Mouse (Mus musculus) heart, postnatal 10 days (tissue): Measurements from ENCODE around the gene Sdk2. TPM values are rescaled to one million over a fixed set of nuclear protein-coding genes. Genes with fewer than 3 reads are reported as not detected.

Source experiments
- DNase-seq, 2 experiments: peaks; one replicate each; pipeline ENCODE4 v3.0.0; 2021
- intact Hi-C: fragments of 180-260 bp; cut with DNase I; formaldehyde crosslinking; loops from one replicate; pipeline ENCODE4 v1.15.1; 2025
- total RNA-seq, 2 experiments: library from RNA; stranded (reverse); gene quantifications; 2 replicates each; pipeline ENCODE4 v1.2.3; 2021

Gene Sdk2
- total RNA-seq, 2 experiments from 2014 or later = 5.0 to 5.3 TPM

GRCm38 (mm10) chr11:114050511-114050910 lies 16.3 kb downstream of the Sdk2 start:
- intact Hi-C loops = no loop called here
- DNase-seq = no peak

- intact Hi-C loops = no loop called here
These were observed 18.9 kb downstream of the Sdk2 start for GRCm38 (mm10) chr11:114047887-114048331.

DNA sequence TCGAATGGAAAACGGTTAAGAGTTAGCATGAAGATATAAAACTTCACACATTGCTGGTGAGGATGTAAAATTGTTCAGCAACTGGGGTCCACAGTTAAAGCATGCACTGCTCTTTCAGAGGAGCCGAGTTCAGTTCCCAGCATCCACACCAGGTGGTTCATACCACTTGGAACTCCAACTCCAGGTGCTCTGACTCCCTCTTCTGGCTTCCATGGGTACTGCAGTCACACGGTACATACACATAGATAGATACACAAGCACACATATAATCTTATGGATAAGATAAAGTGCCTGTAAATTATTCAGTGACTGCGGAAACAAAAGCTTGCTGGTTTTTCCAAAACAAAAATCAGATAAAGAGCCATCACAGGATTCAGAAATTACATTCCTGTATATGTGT lies 19.9 kb downstream of the Sdk2 start:
- intact Hi-C loops = no loop called here
- DNase-seq = no peak

More at GRCm38 (mm10) chr11:114047887-114048331, 18.9 kb downstream of the Sdk2 start:
- no peak for DNase-seq

GRCm38 (mm10) chr11:114044373-114044772 lies 22.5 kb downstream of the Sdk2 start:
- DNase-seq = no peak
- intact Hi-C loops = no loop called here

DNA sequence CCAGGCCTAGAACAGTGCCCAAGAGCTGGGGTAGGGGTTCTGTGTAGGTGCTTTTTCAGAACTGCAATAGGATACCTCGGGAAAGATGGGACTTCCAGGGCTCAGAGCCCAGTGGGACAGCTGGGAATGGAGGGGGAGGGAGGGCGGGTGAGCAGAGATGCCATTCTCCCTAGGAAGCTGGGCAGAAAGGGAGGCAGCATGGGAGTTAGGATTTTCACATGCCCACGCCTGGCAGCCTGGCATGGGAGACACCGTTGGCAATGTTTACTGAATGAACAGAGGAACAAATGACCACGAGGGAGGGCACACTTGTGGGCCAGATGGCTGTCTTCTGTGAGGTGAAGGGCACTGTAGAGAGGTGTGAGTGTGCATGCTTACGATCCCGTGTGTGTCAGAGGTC lies 23.3 kb downstream of the Sdk2 start:
- intact Hi-C loops = no loop called here

GRCm38 (mm10) chr11:114040391-114041035 lies 26.3 kb downstream of the Sdk2 start:
- intact Hi-C loops = no loop called here

More for the DNA sequence above, 23.3 kb downstream of the Sdk2 start:
- DNase-seq = no peak

GRCm38 (mm10) chr11:114038036-114038435 lies 28.8 kb downstream of the Sdk2 start:
- DNase-seq = peak; percentile 22 to 39
- intact Hi-C loops = no loop called here

More at GRCm38 (mm10) chr11:114040391-114041035, 26.3 kb downstream of the Sdk2 start:
- DNase-seq = peak; percentile 41 to 45

DNA sequence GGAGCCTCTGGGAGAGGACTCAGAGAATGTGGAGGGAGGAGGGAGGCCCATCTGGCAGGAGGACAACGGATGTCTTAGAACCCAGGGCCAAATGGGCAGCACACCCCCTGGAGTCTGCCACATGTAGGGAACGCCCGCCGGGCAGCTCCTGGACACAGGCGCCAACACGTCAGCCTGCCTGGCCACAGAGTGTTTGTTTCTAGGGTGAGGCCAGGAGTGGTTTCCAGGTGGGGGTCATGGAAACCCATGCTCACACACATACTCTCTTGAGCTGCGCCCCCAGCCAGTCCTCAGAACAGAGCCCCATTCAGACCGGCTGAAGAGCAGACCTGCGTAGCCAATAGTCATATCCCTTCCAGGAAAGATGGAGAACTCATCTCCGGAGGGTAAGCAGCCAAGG lies 35.4 kb downstream of the Sdk2 start:
- intact Hi-C loops = no loop called here

DNA sequence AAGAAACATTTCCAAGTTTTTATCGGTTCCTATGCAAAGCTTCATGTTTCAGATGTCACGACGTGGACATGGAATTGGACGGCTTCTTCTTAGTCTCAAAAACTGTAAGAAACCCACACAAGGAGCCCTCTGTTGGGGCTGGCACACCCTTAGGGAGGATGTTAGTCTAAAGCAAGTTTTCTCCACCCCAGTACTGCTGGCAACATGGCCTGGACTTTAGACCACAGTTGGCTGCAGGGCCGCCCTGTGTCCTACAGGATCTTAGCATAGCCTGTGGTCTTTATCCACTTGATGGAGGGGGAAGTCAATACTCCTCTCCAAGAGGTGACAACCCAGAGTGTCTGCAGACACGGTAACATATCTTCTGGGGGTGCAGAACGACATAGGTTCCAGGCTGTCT lies 36.6 kb downstream of the Sdk2 start:
- no peak for DNase-seq
- intact Hi-C loops = no loop called here

More for the DNA sequence above, 35.4 kb downstream of the Sdk2 start:
- no peak for DNase-seq

DNA sequence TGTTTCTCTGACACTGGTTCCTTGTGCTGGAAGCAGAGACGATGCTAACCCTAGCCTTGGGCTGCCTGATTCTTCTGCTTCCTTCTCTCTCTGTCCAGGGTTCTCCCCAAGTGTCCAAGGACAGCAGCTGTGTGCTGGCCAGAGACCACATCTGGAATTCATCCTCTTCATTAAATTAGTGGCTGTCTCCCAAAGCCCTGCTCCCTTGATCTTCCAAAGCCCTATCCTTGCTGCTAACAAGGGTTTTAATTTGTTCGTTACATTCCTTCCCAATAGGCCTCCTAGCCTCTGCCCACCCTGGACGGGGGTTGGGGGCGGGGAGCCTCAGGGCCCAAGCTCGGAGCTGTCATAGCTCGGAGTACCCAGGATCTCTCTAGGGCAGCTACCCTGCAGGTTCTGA lies 38.3 kb downstream of the Sdk2 start:
- DNase-seq = peak; percentile 48 to 50
- intact Hi-C loops = no loop called here

GRCm38 (mm10) chr11:114028021-114028420 lies 38.8 kb downstream of the Sdk2 start:
- intact Hi-C loops = no loop called here
- DNase-seq = no peak

DNA sequence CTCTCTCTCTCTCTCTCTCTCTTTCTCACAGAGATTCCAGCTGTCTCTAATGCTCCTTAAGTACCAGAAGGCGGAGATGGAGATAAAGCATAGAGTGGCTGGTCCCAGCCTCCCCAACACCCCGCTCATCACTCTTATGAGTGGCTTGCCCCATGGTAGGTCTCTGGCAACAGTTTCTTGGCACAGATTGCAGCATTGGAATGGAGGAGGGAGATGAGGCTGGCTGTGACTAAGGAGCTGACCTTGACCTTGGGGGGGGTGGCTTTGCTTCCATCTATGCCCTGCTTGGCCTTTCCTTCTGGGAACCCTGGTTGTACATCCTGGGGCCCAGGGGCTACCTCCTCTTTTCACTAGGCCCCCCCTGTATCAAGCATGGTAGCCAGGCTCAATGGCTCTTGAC lies 41.8 kb downstream of the Sdk2 start:
- no peak for DNase-seq

GRCm38 (mm10) chr11:114023965-114024364 lies 42.9 kb downstream of the Sdk2 start:
- DNase-seq = peak; percentile 62 to 67
- intact Hi-C loops = no loop called here

More for the DNA sequence above, 41.8 kb downstream of the Sdk2 start:
- intact Hi-C loops = no loop called here

- no peak for DNase-seq
- intact Hi-C loops = no loop called here
These were observed 44.7 kb downstream of the Sdk2 start for GRCm38 (mm10) chr11:114022166-114022565.

DNA sequence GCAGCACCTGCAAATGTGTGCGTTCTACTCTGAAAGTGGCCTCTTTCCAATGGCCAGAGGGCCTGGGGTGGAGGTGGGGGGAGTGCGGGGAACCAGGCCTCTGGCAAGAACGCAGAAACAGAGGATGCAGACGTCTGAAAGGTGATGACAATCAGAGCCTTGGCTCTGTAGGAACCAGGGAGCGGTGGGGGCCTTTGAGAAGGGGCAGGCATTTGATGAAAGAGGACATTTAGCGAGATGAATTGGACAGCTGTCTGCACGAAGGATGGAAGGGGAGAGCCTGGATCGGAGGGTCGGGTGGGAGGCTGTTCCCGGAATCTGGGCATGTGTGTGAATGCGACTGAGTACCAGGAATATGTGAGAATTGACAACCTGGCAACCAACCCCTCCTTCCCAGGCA lies 47.8 kb downstream of the Sdk2 start:
- intact Hi-C loops = no loop called here
- no peak for DNase-seq

GRCm38 (mm10) chr11:114016889-114017392 lies 49.9 kb downstream of the Sdk2 start:
- intact Hi-C loops = no loop called here
- DNase-seq = peak; percentile 19 to 32

DNA sequence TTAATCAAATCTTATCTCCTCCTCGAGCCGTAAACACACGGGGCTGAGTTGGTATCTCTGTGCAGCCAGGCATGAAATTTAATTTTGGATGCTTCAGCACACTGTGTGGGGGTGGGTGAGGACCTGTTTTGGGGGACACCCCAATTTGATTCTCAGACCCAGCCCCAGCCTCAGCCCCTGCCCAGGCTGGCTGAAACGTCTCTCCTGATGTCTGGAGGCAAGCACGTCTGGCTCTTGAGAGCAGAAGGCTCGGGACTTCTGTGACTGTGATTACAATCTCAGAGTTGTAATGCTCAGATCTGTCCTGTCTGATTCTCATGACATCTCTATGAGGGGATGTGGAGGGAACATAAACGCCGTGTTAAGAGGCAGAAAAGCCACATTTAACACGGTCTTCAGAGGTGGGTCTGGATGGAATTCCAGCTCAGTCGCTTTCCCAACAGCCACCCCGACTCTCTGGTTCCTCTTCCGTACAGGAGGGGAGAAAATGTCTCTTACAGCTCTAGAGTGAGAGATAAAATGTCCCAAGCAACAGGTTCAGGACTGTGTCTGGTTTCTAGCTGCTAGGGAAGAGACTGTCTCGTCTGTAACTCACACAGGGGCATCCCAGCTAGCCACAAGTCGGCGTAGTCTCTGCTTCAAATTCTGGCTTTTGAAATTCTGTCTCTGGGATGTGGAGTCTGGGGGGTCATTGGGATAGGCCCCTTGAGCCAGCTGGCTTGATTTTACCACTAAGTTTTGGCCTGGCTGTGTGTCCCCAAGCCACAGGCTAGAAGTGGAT lies 50.5 kb downstream of the Sdk2 start:
- DNase-seq = no peak
- intact Hi-C loops = no loop called here

DNA sequence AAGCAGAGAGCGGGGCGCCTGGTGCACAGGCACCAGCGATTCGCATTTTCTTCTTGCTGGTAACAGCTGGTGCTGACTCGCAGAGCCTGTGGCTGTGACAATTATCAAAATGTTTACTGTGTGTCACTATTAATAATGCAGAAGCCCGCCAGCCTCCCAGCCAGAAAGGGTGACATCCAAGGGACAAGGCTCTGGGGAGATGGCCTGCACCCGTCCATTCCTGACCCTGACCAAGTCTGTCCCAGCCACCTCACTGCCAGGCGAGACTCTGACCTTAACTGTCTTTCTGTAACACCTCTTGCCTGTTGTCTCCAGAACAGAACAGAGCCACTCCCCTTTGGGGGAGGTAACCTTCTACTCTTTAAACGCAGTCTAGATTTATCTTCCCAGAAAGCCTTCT lies 55.3 kb downstream of the Sdk2 start:
- intact Hi-C loops = no loop called here
- DNase-seq = no peak

- intact Hi-C loops = no loop called here
- no peak for DNase-seq
These were observed 61.0 kb downstream of the Sdk2 start for GRCm38 (mm10) chr11:114005879-114006278.

DNA sequence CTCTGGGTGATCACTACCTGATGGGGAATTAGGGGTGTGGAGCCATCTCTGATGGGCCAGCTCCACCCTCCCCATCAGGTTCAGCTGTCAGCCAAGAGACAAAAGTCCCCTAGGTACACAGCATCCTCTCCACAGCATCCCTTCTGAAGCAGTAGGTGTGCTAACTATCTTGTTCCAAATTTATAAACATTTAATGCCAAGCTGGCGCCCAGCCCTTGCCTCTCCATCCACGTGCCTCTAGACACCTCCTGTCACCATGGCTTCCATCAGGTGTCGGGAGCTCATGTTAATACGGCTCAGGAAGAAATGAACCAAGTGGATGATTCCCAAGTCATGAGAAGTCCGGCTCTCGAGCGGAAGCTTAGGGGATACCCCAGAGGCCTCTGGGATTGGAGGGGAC lies 62.2 kb downstream of the Sdk2 start:
- intact Hi-C loops = no loop called here
- no peak for DNase-seq

DNA sequence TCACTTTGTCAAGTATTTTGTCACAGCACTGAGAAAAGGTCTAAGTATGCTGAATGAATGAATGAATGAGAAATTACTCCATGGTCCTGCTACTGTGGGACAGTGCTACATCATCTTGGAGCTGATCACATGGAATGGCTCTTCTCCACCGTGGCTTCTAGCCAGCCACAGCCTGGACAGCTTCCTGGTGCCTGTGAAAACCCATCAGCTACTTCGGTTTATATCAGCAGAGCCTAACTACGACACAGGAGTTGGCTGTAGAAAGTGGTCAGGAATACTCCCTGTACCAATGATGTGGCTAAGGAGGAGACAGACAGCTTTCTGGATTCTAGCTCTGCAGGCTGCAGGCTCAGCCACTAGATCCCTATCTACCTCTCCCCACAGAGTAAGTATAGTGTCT lies 63.7 kb downstream of the Sdk2 start:
- peak; percentile 48 to 58 for DNase-seq
- intact Hi-C loops = no loop called here

- intact Hi-C loops = no loop called here
These were observed 66.8 kb downstream of the Sdk2 start for GRCm38 (mm10) chr11:114000051-114000450.

More at GRCm38 (mm10) chr11:114000051-114000450, 66.8 kb downstream of the Sdk2 start:
- DNase-seq = no peak
